Mouse (Mus musculus) gastrocnemius, postnatal 25 days (tissue): ENCODE measurements around the gene Tmem104. TPM values are rescaled to one million over a fixed set of nuclear protein-coding genes. Genes with fewer than 3 reads are reported as not detected.

Experiments
- DNase-seq: peaks from one replicate; pipeline ENCODE4 v3.0.0; 2022
- long read RNA-seq, 2 experiments: library from polyadenylated mRNA; stranded (forward); transcript quantifications; one replicate each; pipeline ENCODE4 v2.0.0; 2021
- total RNA-seq, 2 experiments: library from RNA; stranded (reverse); gene quantifications; 1 replicate in 1 of 2; 2 replicates in 1 of 2; pipeline ENCODE4 v1.2.3; 2021

Tmem104 gene
- total RNA-seq, result 1 to 10 TPM; 4.1 to 5.8 TPM
- long read RNA-seq, experiment 1, partial matches to known transcripts, result 0 of 3 reads
- long read RNA-seq, experiment 1, other reads (novel, unspliced or antisense), result 3 of 3 reads
- long read RNA-seq, experiment 2, full-length matches to known transcripts, result 1 of 6 reads
- long read RNA-seq, experiment 2, partial matches to known transcripts, result 0 of 6 reads
- long read RNA-seq, experiment 2, other reads (novel, unspliced or antisense), result 5 of 6 reads

GRCm38 (mm10) chr11:115187224-115187639, at the start of gene Tmem104:
Gene Tmem104, plus strand, starts transcription at chr11:115187487.
- peak; percentile 99 for DNase-seq

GRCm38 (mm10) chr11:115138597-115139262, 48.6 kb upstream of the Tmem104 start:
- no peak for DNase-seq

- no peak for DNase-seq
These were observed 45.3 kb upstream of the Tmem104 start for GRCm38 (mm10) chr11:115141970-115142369.

- no peak for DNase-seq
These were observed 39.5 kb upstream of the Tmem104 start for GRCm38 (mm10) chr11:115147813-115148212.

DNA sequence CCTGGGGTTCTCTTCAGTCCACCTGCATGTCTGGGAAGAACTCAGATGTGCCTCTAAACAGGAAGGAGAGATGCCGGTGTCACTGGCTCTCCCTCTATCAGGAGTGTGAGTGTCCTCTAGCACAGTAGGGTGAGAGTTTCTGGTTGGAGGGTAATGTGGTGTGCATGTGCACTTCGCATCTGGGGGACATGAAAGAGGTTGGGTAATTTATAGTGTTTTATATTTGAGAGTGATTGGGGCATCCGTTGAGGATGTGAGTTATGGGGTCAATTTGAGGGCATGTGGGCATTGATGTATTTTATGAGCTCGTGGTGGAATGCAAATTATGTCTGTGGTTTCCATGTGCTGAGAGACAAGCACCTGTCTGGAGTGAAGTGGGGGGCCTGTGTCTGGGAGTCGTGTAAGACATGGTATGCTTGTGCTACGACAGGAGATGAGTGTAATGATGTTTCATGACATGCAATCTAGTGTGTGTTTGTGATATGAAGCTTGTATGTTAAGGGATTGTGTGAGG, 36.5 kb upstream of the Tmem104 start:
- no peak for DNase-seq

DNA sequence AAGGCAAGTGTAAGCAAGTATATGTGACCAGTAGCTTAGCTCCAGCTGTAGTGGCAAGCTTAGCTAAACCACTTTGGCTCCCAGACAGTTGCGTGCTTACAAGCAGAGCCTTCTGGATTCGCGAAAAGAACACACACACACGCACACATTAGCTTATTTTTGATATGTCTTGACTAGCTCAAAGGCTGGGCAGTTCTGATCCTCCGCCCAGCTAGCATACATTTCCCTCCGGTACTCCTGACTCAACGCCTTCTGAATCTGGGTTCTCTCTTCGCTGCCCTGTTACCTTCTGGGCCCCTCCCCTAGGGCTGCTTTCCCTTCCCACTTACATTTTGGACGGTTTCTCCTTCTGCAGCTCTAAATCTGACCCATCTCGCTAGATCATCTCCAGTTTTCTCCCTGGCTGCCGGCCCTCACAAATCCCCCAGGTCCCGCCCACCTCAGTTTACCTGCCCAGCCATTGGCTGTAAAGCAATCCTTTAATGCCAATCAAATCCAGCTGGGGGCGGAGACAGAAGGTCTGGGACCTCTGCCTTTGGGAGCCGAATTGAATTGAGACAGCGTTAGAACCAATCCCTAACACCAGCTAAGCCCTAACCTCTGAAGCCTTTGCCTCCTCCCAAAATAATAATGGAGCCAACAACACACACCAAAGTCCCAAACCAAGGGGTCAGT, 35.4 kb upstream of the Tmem104 start:
- DNase-seq, result peak; percentile 45

DNA sequence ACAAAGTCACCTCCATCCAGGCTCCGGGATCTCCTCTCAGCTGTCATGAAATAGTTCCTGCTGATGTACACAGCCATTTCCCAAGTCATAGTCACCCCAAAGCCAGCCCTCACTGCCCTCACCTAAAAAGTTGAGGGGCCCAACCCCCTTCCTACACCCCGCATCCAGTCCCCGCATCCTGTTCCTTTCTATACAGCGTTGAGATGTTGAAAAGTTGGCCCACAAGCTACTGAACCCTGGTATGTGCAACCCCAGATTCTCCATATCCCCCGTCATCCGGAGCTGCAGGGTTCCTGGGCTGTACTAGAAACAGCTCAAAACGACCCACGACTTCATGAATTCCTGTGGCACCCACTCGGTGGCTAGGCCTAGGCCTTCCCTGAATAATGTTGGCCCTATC, 34.2 kb upstream of the Tmem104 start:
- no peak for DNase-seq

- peak; percentile 75 for DNase-seq
These were observed 33.5 kb upstream of the Tmem104 start for GRCm38 (mm10) chr11:115153699-115154292.

DNA sequence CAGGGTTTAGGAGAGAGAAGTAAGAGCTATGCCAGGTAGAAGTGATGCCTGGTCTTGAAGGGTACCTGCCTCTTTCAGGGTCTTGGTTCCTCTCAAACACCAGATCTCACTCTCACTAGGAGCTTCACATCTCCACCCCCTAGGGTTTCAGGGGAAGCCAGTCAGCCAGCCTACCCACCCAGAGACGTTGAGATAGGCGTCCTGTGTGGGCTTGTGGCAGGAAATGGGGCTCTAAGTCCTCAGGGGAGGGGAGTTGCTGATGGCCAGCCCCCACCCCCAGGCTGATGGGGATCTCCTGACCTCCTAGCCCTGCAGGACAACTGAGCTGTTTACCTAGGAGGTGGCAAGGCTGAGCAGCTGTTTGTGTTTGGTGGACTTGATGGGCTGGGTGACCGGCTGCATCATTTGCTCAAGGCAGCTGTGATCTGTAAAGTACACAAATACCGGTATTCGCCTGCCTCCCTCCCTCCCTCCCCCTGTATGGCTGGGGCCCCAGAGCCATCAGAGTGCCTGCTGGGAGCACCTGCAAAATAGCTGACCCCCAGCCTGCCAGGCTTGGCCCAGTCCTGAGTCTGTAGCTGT, 32.1 kb upstream of the Tmem104 start:
- no peak for DNase-seq

GRCm38 (mm10) chr11:115157933-115158719, 29.2 kb upstream of the Tmem104 start:
- no peak for DNase-seq

GRCm38 (mm10) chr11:115160016-115160797, 27.1 kb upstream of the Tmem104 start:
- no peak for DNase-seq

DNA sequence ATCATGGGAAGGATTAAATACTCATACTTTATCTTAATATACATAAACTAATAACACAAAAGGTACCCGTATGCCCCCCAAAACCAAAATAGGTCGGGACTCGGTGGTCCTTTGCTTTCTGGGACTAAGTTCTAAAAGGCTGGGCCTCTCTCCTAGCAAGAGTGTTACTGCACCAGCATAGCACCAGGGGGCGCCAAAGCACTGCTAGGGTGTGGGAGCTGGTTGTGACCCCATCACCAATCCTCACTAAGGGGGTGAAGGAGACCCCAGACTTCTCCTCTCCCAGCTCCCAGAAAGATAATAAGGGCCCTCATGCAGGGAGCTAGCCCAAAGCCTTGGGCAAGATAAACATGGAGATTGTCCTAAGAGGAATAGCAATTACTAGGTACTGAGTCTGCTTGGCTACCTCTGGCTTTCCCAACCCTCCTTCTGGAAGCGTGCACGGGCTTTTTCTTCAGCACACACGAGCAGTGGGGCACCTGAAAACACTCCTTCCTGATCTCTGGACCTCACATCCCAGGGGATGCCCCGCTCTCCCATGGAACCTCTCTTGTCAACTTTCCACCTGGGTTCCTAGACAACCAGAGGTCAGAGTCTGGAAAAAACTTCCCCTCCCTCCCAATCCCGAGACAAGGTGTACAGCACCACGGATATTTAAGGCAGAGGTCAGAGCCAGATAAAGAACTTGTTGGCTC, 26.3 kb upstream of the Tmem104 start:
- peak; percentile 56 for DNase-seq

GRCm38 (mm10) chr11:115161578-115162204, 25.6 kb upstream of the Tmem104 start:
- no peak for DNase-seq

DNA sequence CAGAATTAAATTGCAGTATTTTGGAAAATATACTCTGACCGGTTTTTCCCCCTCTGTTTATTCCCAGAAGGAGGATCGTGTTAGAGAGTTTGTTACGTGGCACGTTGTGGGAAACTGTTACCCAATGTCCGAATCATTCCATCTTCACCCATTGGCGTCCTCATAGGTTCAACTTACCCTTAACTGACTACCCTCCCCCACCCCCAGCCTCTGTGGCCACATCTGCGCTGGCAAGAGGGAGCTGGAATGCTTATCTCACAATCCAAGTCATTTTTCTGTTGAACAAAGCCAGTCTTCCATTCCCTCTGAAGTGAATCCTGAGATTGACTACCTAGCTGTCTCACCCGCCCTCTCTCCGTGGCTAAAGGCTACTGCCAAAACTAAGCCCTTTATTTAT, 25.1 kb upstream of the Tmem104 start:
- DNase-seq, result no peak

- peak; percentile 98 for DNase-seq
These were observed 24.3 kb upstream of the Tmem104 start, which contains the start of gene Slc9a3r1 for GRCm38 (mm10) chr11:115162832-115163480. Gene Slc9a3r1, plus strand, starts transcription at chr11:115163341.

DNA sequence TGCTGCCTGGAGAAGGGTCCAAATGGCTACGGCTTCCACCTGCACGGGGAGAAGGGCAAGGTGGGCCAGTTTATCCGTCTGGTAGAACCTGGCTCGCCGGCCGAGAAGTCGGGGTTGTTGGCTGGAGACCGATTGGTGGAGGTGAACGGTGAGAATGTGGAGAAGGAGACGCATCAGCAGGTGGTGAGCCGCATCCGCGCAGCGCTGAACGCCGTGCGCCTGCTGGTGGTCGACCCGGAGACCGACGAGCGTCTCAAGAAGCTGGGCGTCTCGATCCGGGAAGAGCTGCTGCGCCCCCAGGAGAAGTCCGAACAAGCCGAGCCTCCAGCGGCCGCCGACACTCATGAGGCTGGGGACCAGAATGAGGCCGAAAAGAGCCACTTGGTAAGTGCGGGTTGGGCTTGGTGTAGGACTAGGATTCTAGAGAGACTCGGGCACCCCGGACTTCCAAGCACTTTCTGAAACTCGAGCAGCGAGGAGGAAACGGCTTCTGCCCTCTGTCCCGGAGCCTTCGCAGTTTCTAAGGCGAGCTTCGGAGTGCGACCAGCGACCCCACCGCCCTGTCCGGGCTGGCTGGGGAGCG, 23.6 kb upstream of the Tmem104 start:
- DNase-seq, result no peak

DNA sequence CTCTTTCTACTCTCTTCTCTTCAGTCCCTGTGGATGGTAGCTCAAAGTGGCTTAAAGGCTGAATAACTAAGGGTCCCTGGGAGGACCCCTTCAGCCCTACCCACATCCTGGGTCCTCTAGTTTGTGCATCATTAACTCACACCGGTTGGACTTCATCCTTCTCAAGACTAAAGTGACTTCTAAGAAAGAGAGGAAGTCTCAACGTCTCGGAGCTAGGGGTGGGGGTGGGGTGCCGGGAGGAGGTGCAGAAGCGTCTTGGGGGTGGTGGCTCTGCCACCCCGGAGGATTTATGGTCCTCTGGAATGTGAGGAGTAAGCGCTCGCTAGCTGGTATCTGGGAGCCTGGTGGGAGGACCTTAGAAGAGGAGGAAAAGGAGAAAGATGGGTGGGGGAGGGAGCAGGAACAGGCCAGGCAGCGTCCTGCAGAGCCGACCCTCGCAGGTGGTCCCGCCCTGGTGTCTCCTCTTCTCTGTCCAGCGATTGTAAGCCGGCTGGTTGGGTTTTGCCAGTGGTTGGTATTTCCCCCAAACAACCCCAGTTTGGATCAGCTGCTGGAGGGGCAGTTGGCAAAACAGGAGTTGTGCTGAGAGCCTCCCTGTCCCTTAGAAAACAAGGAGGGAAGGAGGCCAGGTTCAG, 22.8 kb upstream of the Tmem104 start:
- no peak for DNase-seq

DNA sequence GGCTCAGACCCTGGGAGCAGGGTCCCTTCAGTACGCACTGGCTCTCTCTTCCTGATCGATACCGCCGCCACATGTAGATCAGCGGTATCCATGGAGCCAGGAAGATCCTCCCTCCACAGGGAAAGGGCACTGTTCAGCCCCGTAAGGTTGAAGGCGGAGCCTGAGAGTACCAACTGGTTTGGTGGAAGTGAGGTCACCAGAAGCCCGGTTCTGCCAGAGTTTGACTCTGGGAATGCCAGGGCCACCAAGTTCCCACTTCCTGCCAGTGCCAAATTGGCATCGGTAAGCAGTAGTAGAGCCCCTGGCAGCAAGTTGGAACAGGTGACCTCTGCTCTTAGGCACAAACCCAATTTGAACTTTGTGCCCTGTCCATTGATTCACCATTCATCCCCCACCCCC, 22.3 kb upstream of the Tmem104 start:
- DNase-seq, result no peak
